In genomic region chr7:89563501-89563900, GRCm38 (mm10) we compare ENCODE assay signal across 11 mouse cellular contexts. TPM values are rescaled to one million over a fixed set of nuclear protein-coding genes. Genes with fewer than 3 reads are reported as not detected.
DNase-seq lines count a peak whose midpoint lies in the region; ATAC-seq and TF ChIP-seq lines count a peak whose summit lies in the region.
"Had no signal": no experiment of that assay in that cellular context is flagged by ENCODE, and none has a peak within 500 bp of the region (broad histone marks: within the 10 kb centered on the region; RNA-seq: fewer than 3 reads in every experiment).

No protein-coding gene starts in this region.

- intact Hi-C loops in gastrocnemius, postnatal 36 days (cut with DNase I): loop anchor here (5.0 kb wide), 1 partner anchor 69 kb away; the partner anchor contains the start of gene Me3

- no peaks in the 10 kb centered on the region for H3K36me3 ChIP-seq in kidney, adult 2 months (ENCODE audit: control insufficient read depth, insufficient read depth, low read length)
- no peaks in the 10 kb centered on the region for H3K36me3 ChIP-seq in midbrain, embryonic 11.5 days (ENCODE audit: control insufficient read depth, insufficient read depth, low read length)
- no peaks in the 10 kb centered on the region for H3K36me3 ChIP-seq in embryonic facial prominence, embryonic 10.5 days (replicated peaks)
- H3K36me3 ChIP-seq: lung, embryonic 15.5 days had no signal

- no peak for TF ChIP-seq POLR2A in kidney, adult 2 months (IDR thresholded peaks at IDR 0.05; ENCODE audit: low read depth, low read length)
- TF ChIP-seq POLR2A in lung, adult 2 months (IDR thresholded peaks at IDR 0.05; ENCODE audit: borderline replicate concordance, extremely low read depth, low read depth, low read length): no peak

- no peak overlapping the region for H3K27ac ChIP-seq in kidney, adult 2 months (ENCODE audit: insufficient read depth, low read depth, low read length)
- H3K27ac ChIP-seq in midbrain, embryonic 11.5 days (ENCODE audit: low read depth, low read length): no peak overlapping the region
- H3K27ac ChIP-seq in embryonic facial prominence, embryonic 10.5 days (replicated peaks): no peak overlapping the region
- H3K27ac ChIP-seq: lung, embryonic 15.5 days had no signal

- H3K27me3 ChIP-seq in kidney, adult 2 months (replicated peaks; ENCODE audit: control insufficient read depth, insufficient read depth, low read length): no peaks in the 10 kb centered on the region
- H3K27me3 ChIP-seq in midbrain, embryonic 11.5 days (ENCODE audit: control insufficient read depth, insufficient read depth, low read length): no peaks in the 10 kb centered on the region
- H3K27me3 ChIP-seq in embryonic facial prominence, embryonic 10.5 days (replicated peaks; ENCODE audit: low read depth, poor library complexity, severe bottlenecking): no peaks in the 10 kb centered on the region
- H3K27me3 ChIP-seq: lung, embryonic 15.5 days had no signal

- no peaks in the 10 kb centered on the region for H3K4me1 ChIP-seq in kidney, adult 2 months (ENCODE audit: control insufficient read depth, insufficient read depth, low read length)
- H3K4me1 ChIP-seq in lung, adult 2 months (ENCODE audit: control insufficient read depth, insufficient read depth, low read length): no peaks in the 10 kb centered on the region
- H3K4me1 ChIP-seq in midbrain, embryonic 11.5 days (ENCODE audit: control insufficient read depth, insufficient read depth, low read length): no peaks in the 10 kb centered on the region
- H3K4me1 ChIP-seq in embryonic facial prominence, embryonic 10.5 days: peaks cover 9% of the 10 kb centered on the region
- H3K4me1 ChIP-seq: lung, embryonic 15.5 days had no signal

- no peak overlapping the region for H3K9ac ChIP-seq in midbrain, embryonic 11.5 days (ENCODE audit: low read length)
- H3K9ac ChIP-seq: lung, embryonic 15.5 days had no signal

- 72% methylated on average over 2 of the region's 2 CpGs for WGBS in kidney, adult 2 months
- WGBS in lung, adult 2 months: 58% methylated on average over 2 of the region's 2 CpGs
- WGBS in midbrain, embryonic 11.5 days: 93% methylated on average over 2 of the region's 2 CpGs
- 99% methylated on average over 2 of the region's 2 CpGs for WGBS in embryonic facial prominence, embryonic 10.5 days

- no peak overlapping the region for H3K4me2 ChIP-seq in midbrain, embryonic 11.5 days
- H3K4me2 ChIP-seq: lung, embryonic 15.5 days had no signal

- no peaks in the 10 kb centered on the region for H3K9me3 ChIP-seq in midbrain, embryonic 11.5 days (ENCODE audit: control insufficient read depth, low read length)
- no peaks in the 10 kb centered on the region for H3K9me3 ChIP-seq in embryonic facial prominence, embryonic 10.5 days
- H3K9me3 ChIP-seq: lung, embryonic 15.5 days had no signal

- peak; percentile 16 for DNase-seq in kidney, adult 2 months
- DNase-seq in kidney, adult 8-10 months: no peak
- peak; percentile 83 for DNase-seq in adrenal gland, adult 2 months
- peak; percentile 19 to 35 for DNase-seq in gastrocnemius, postnatal 36 days
- peak; percentile 11 for DNase-seq in lung, adult 2 months
- DNase-seq in midbrain, embryonic 11.5 days (ENCODE audit: low spot score, missing footprints): no peak
- DNase-seq in thymus, postnatal 4 days: no peak
- DNase-seq in embryonic facial prominence, embryonic 10.5 days (ENCODE audit: low spot score): no peak

- no peak overlapping the region for H3K4me3 ChIP-seq in kidney, adult 2 months (ENCODE audit: insufficient read depth, low read depth, low read length)
- no peak overlapping the region for H3K4me3 ChIP-seq in lung, adult 2 months (replicated peaks; ENCODE audit: extremely low read depth, low read depth, low read length)
- no peak overlapping the region for H3K4me3 ChIP-seq in midbrain, embryonic 11.5 days (ENCODE audit: low read depth, low read length)
- no peak overlapping the region for H3K4me3 ChIP-seq in embryonic facial prominence, embryonic 10.5 days
- H3K4me3 ChIP-seq: lung, embryonic 15.5 days had no signal

- TF ChIP-seq CTCF in kidney, adult 2 months (conservative IDR thresholded peaks at IDR 0.05; ENCODE audit: insufficient read depth, insufficient read length, low read depth, low read length): no peak
- no peak for TF ChIP-seq CTCF in lung, adult 2 months (IDR thresholded peaks at IDR 0.05; ENCODE audit: insufficient read depth, low read length)

- no peak for ATAC-seq in midbrain, embryonic 11.5 days (ENCODE audit: low FRiP score)
- ATAC-seq: CD4-positive, CD25-positive, alpha-beta regulatory T cell, adult 4 months had no signal

RNA-seq across cellular contexts. Expression of gene Prss23, which starts 36.5 kb away (rescaled TPM):
- 136 and 138 TPM in 2 replicates for polyA plus RNA-seq in kidney, adult 2 months (2012; rRNA removed)
- total RNA-seq in adrenal gland, adult 2 months (2021): 10 to 100 TPM; 18.5 to 29.8 TPM
- 21.9 and 27.7 TPM in 2 replicates for polyA plus RNA-seq in adrenal gland, adult 2 months (2012; rRNA removed)
- total RNA-seq in gastrocnemius, postnatal 36 days (2021): 10 to 100 TPM; 45.7 to 60.5 TPM
- polyA plus RNA-seq in lung, adult 2 months (2012; rRNA removed): 91.3 and 104 TPM in 2 replicates
- 34.9 and 36.1 TPM in 2 replicates for polyA plus RNA-seq in midbrain, embryonic 11.5 days (2014; fragmentation: Nextera tagmentation; extraction: Ambion mirVana)
- 33.1 and 33.4 TPM in 2 replicates for polyA plus RNA-seq in embryonic facial prominence, embryonic 10.5 days (2016; fragmentation: Nextera tagmentation; extraction: Ambion mirVana)
- total RNA-seq: common myeloid progenitor, adult 5-6 weeks had no signal
- polyA plus RNA-seq: CD4-positive, CD25-positive, alpha-beta regulatory T cell, adult 4 months had no signal

Comparison
In these comparisons a context has a peak if more than half of its experiments do, and no peak if none do; other contexts are left out.
1. DNase-seq: peak in kidney, adult 2 months (single experiment), adrenal gland, adult 2 months (single experiment), gastrocnemius, postnatal 36 days (2 of 2) and lung, adult 2 months (single experiment); none in kidney, adult 8-10 months (0 of 2), midbrain, embryonic 11.5 days (single experiment), thymus, postnatal 4 days (single experiment) and embryonic facial prominence, embryonic 10.5 days (single experiment).